Mouse (Mus musculus): ENCODE results near the gene Syne2. TPM values are rescaled to one million over a fixed set of nuclear protein-coding genes. Genes with fewer than 3 reads are reported as not detected.

The Syne2 gene
- polyA plus RNA-seq, 1 experiment from 2014 or later: 68.4 TPM

DNA sequence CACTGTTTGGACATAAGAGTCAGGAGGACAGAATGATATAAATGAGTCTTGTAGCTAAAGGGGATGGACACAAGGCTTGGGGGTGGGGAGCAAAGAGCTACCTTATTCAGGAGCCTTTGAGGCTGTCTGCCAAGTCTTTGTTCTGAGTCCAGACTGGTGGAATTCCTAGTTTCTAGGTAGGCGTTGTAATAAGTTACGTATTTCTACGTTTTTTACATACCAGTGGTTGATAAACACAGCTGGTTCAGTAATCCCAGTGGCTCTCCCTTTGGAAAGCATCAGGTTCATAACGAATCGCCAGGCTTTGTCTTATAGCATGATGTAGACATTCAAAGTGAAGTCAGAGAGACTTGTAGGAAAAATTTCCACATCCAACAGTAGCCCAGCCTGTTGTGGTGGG lies 161.1 kb downstream of the Syne2 start:
- no peaks in the 10 kb centered on the region for H3K27me3 ChIP-seq (ENCODE audit: insufficient read depth, low read length)
- DNase-seq (peak; percentile 73), ATAC-seq (ENCODE audit: insufficient read depth) (peak; percentile 47; the same call in 1 of the 2 replicates)
- H3K4me3 ChIP-seq (ENCODE audit: low read depth, low read length): no peak overlapping the region
- H3K4me2 ChIP-seq: no peak overlapping the region
- no peak for TF ChIP-seq CTCF (IDR thresholded peaks at IDR 0.05; ENCODE audit: low read depth)
- H3K9me3 ChIP-seq (ENCODE audit: low read depth, low read length): no peaks in the 10 kb centered on the region
- H3K27ac ChIP-seq (ENCODE audit: low read depth): peak overlapping the region; percentile 76
- H3K9ac ChIP-seq: no peak overlapping the region
- no peaks in the 10 kb centered on the region for H3K4me1 ChIP-seq (ENCODE audit: insufficient read depth)
- WGBS: 62% methylated on average over 5 of the region's 5 CpGs
- peaks cover 18% of the 10 kb centered on the region; the same call in 1 of the 2 replicates for H3K36me3 ChIP-seq (ENCODE audit: insufficient read depth)

DNA sequence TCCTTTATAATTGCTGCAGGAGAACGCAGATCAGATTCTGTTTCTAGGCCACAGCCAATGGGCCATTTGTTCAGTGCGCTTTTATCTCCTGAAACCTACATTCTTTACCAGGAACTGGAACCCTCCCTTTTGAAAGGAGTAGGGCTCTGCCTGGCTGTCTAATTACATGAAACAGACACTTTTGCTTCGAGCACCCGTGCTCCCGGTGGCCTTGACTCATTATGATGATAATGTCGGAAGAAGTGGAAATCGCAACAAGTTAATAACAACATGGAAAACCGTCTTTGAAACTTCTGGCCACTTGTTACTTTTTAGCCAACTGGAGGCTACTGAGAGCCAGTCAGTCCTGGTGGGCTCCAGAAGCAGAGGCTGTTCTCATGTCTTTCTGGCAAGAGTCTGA lies 165.4 kb downstream of the Syne2 start:
- no peak for ATAC-seq (ENCODE audit: insufficient read depth)
- Histone ChIP-seq H3K9ac (no peak overlapping the region), H3K9me3 (ENCODE audit: low read depth, low read length) (no peaks in the 10 kb centered on the region), H3K27ac (ENCODE audit: low read depth) (no peak overlapping the region), H3K4me3 (ENCODE audit: low read depth, low read length) (no peak overlapping the region), H3K4me2 (no peak overlapping the region), H3K4me1 (ENCODE audit: insufficient read depth) (no peaks in the 10 kb centered on the region), H3K36me3 (ENCODE audit: insufficient read depth) (peaks cover 25% of the 10 kb centered on the region; the same call in 1 of the 2 replicates), H3K27me3 (ENCODE audit: insufficient read depth, low read length) (no peaks in the 10 kb centered on the region)
- WGBS: 77% methylated on average over 8 of the region's 8 CpGs
- TF ChIP-seq CTCF (IDR thresholded peaks at IDR 0.05; ENCODE audit: low read depth): no peak
- DNase-seq: no peak

DNA sequence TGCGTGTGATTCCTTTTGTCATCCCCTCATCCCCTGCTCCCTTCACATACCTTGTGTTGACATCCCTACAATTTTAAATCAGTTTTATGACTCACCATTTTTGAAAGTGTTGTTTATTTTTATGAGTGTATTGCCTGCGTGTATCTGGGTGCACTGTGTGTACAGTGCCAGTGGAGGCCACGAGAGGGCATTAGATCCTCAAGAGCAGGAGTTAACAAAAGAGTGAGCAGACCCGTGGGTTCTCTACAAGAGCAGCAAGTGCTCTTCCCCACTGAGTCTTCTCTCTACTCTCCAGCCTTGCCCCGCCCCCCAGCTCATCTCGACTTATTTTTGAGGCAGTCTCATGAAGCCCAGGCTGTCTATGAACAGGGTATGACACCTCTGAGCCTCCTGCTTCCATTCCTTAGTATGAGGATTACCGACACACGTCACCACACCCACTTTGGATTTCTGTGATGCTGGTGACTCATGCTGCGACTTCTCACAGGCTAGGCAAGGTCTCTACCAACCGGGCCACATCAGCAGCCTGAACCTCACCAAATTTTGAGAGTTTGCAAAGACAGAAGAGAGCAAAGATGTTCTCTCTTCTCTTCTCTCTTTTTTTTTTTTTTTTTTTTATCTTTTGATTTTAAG lies 174.4 kb downstream of the Syne2 start:
- H3K9ac ChIP-seq: no peak overlapping the region
- peaks cover 48% of the 10 kb centered on the region for H3K36me3 ChIP-seq (ENCODE audit: insufficient read depth)
- peak; percentile 39; the same call in 1 of the 2 replicates for TF ChIP-seq CTCF (IDR thresholded peaks at IDR 0.05; ENCODE audit: low read depth)
- H3K4me2 ChIP-seq: no peak overlapping the region
- DNase-seq (no peak), ATAC-seq (ENCODE audit: insufficient read depth) (no peak; the same call in 1 of the 2 replicates)
- H3K27me3 ChIP-seq (ENCODE audit: insufficient read depth, low read length): no peaks in the 10 kb centered on the region
- H3K4me1 ChIP-seq (ENCODE audit: insufficient read depth): no peaks in the 10 kb centered on the region
- no peak overlapping the region for H3K4me3 ChIP-seq (ENCODE audit: low read depth, low read length)
- H3K27ac ChIP-seq (ENCODE audit: low read depth): no peak overlapping the region
- WGBS: 77% methylated on average over 10 of the region's 10 CpGs
- no peaks in the 10 kb centered on the region for H3K9me3 ChIP-seq (ENCODE audit: low read depth, low read length)

DNA sequence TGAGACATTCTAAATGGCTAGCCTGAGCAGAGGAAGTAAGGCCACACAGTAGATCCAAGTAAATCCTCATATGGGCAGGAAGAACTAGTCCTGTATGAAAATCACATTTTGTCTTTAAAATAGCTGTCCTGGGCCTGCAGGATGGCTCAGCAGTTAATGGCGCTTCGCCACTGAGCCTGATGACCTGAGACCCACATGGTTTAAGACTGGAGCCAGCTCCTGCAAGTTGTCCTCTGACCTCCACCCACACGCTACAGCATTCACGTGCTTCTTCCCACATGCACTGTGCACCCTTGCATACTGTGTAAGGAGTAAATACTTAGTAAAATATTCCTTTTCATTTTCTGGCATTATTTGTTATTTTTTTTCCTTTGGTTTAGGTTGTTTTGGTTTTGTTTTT lies 175.0 kb downstream of the Syne2 start:
- no peaks in the 10 kb centered on the region for H3K9me3 ChIP-seq (ENCODE audit: low read depth, low read length)
- WGBS: 89% methylated on average over 4 of the region's 4 CpGs
- peaks cover 52% of the 10 kb centered on the region for H3K36me3 ChIP-seq (ENCODE audit: insufficient read depth)
- no peak for ATAC-seq (ENCODE audit: insufficient read depth)
- no peak overlapping the region for H3K9ac ChIP-seq
- H3K27me3 ChIP-seq (ENCODE audit: insufficient read depth, low read length): no peaks in the 10 kb centered on the region
- H3K27ac ChIP-seq (ENCODE audit: low read depth): no peak overlapping the region
- DNase-seq: no peak
- TF ChIP-seq CTCF (IDR thresholded peaks at IDR 0.05; ENCODE audit: low read depth): no peak
- no peaks in the 10 kb centered on the region for H3K4me1 ChIP-seq (ENCODE audit: insufficient read depth)
- H3K4me3 ChIP-seq (ENCODE audit: low read depth, low read length): no peak overlapping the region
- no peak overlapping the region for H3K4me2 ChIP-seq

DNA sequence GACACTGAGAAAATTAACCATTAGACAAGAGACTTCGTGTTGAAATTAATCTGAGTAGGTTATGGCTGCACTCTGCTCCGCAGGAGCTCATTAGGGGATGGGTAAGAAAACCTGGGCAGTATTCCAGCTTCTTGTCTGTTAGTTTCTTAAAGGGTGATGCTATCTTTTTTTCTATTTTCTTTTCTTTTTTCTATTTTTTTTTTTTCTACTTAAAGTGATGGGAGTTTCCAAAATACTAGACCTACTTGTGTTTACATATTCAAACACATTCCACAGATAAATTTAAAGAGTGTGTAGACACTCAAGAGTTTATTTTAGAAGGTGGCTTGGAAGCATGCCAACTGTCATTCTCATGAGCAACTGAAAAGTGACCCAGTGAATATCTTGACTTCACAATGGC lies 177.2 kb downstream of the Syne2 start:
- ATAC-seq (ENCODE audit: insufficient read depth): peak; percentile 82
- Histone ChIP-seq H3K4me2 (no peak overlapping the region), H3K4me3 (ENCODE audit: low read depth, low read length) (no peak overlapping the region), H3K9me3 (ENCODE audit: low read depth, low read length) (no peaks in the 10 kb centered on the region), H3K9ac (no peak overlapping the region), H3K27ac (ENCODE audit: low read depth) (no peak overlapping the region), H3K4me1 (ENCODE audit: insufficient read depth) (no peaks in the 10 kb centered on the region), H3K36me3 (ENCODE audit: insufficient read depth) (peaks cover 49% of the 10 kb centered on the region), H3K27me3 (ENCODE audit: insufficient read depth, low read length) (no peaks in the 10 kb centered on the region)
- peak; percentile 94 for DNase-seq
- TF ChIP-seq CTCF (IDR thresholded peaks at IDR 0.05; ENCODE audit: low read depth): no peak
- 16% methylated on average over 2 of the region's 2 CpGs for WGBS

DNA sequence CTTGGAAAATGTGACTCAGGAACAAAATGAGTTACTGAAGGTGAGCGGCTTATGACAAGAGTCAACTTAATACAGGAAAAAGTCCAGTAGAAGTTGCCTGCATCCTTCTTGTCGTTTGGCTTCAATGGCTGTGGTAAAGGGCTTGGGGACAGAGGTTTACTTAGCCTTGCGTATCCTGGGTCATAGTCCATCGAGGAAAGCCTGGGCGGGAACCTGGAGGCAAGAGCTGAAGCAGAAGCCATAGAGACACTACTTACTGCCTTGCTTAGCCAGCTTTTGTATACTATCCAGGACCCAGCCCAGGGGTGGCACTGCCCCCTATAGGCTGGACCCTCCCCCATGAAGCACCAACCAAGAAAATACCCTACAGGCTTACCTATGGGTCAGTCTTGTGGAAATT lies 179.6 kb downstream of the Syne2 start:
- WGBS: 90% methylated on average over 5 of the region's 5 CpGs
- no peak overlapping the region for H3K4me3 ChIP-seq (ENCODE audit: low read depth, low read length)
- no peak overlapping the region for H3K27ac ChIP-seq (ENCODE audit: low read depth)

DNA sequence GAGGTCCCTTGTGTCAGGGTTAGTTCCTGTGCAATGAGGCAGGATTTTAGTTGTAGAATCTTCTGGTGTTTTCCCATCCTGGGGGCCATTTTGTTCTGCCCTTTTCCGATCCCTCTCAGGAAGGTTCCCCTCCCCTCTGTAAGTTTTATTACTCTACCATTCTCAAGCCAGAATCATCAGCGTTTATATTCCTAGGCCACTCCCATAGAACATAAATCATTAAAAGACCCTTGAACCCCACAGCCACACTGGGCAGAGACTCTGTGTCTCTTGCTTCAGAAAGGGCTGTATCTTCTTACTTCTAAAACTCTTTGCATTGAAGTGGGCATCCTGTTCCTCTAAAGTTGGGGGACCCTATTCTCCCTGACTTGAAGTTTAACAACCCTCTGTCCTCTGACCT lies 180.5 kb downstream of the Syne2 start:
- peaks cover 38% of the 10 kb centered on the region for H3K36me3 ChIP-seq (ENCODE audit: insufficient read depth)
- no peak for ATAC-seq (ENCODE audit: insufficient read depth)

More for the DNA sequence above, 179.6 kb downstream of the Syne2 start:
- ATAC-seq (ENCODE audit: insufficient read depth) (no peak), DNase-seq (no peak)
- Histone ChIP-seq H3K27me3 (ENCODE audit: insufficient read depth, low read length) (no peaks in the 10 kb centered on the region), H3K9me3 (ENCODE audit: low read depth, low read length) (no peaks in the 10 kb centered on the region), H3K36me3 (ENCODE audit: insufficient read depth) (peaks cover 45% of the 10 kb centered on the region), H3K4me1 (ENCODE audit: insufficient read depth) (no peaks in the 10 kb centered on the region), H3K4me2 (no peak overlapping the region), H3K9ac (no peak overlapping the region)
- TF ChIP-seq CTCF (IDR thresholded peaks at IDR 0.05; ENCODE audit: low read depth): no peak

More for the DNA sequence above, 180.5 kb downstream of the Syne2 start:
- H3K9ac ChIP-seq: no peak overlapping the region
- no peaks in the 10 kb centered on the region for H3K4me1 ChIP-seq (ENCODE audit: insufficient read depth)
- no peak overlapping the region for H3K27ac ChIP-seq (ENCODE audit: low read depth)
- TF ChIP-seq CTCF (IDR thresholded peaks at IDR 0.05; ENCODE audit: low read depth): no peak
- H3K4me3 ChIP-seq (ENCODE audit: low read depth, low read length): no peak overlapping the region
- no peaks in the 10 kb centered on the region for H3K27me3 ChIP-seq (ENCODE audit: insufficient read depth, low read length)
- no peak for DNase-seq
- no peak overlapping the region for H3K4me2 ChIP-seq
- H3K9me3 ChIP-seq (ENCODE audit: low read depth, low read length): no peaks in the 10 kb centered on the region
- WGBS: 58% methylated on average over 2 of the region's 2 CpGs

All from lung, embryonic 14.5 days (tissue).